Mouse (Mus musculus) retina, postnatal 1 day (tissue): ENCODE results near the gene Xkrx.
"Not testable (repeated sequence)": the region's sequence is repeated elsewhere in the genome, so short reads cannot be mapped to it uniquely, and the experiment has no call there.

Experiments used
- DNase-seq: peaks from one replicate; pipeline ENCODE4 v3.0.0-alpha.2; 2012

Gene Xkrx

DNA sequence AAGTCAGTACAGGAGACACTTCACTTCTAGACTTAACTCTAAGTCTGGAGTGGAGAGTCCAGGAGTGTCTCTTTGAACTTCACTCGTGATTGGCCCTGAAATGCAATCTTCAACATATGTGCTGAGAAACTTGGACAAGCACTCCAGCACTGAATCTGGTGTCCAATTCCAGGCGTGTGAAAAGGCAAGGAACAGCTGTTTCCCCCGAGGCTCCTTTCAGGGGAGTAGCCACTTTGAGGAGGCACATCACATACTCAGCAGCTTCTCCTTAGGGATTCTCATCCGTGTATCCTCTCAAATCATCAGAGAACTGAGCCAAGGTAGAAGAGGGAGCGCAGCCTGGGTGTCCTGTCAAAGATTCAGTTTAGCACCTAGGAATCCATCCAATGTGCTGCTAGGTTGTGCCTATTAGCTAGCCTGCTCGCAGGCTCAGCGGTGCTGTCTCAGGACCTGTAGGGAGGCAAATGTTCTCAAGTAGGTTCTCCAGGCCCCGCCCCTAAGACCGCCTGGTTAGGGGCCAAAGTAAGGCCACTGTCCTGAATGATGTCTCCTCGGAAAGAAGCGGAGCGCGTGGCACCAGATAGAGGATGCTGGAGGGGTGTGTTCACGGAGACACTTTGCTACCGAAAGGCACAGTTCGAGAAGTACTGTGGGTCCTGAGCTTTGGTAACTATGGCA, at the start of gene Xkrx:
Gene Xkrx, minus strand, starts transcription at position 34 of the 678 bp plus-strand sequence.
- peak; percentile 16 for DNase-seq

GRCm38 (mm10) chrX:134211151-134211642, 49.3 kb upstream of the Xkrx start:
- DNase-seq = no peak

DNA sequence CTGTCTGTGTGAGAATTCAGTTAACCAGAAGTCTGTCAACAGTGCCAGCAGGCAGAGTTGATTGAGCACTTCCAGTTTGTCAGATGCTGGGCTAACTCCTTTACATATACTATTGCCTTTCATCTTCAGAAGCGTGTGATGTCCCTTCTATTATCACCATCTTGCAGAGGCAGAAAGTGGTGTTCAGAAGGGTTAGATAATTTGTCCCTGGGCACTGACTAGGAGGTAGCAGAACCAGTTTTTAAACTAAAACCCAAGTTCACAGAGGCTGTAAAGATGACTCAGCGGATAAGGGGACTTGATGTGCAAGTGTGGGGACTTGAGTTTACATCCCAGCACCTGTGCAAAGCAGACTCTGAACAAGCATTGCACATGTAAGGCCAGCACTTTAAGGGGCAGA, 46.6 kb upstream of the Xkrx start:
- no peak for DNase-seq

DNA sequence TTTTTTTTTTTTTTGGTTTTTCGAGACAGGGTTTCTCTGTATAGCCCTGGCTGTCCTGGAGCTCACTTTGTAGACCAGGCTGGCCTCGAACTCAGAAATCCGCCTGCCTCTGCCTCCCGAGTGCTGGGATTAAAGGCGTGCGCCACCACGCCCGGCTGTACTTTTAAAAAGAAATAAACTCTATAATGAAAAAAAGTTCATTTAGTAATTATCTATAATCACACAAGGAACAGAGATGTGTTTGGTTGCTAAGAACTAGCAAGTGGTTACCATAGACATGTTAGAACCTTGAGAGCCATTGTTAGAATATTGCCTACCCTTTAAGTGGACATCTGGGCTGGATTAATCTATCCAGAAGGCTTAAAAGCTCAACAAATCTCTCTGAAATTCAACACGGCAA, 25.3 kb upstream of the Xkrx start, which contains the start of gene Arl13a:
Gene Arl13a, plus strand, starts transcription at position 301 of the 400 bp plus-strand sequence.
- DNase-seq = not testable (repeated sequence)

GRCm38 (mm10) chrX:134174699-134175098, 12.8 kb upstream of the Xkrx start:
- DNase-seq = no peak

GRCm38 (mm10) chrX:134170584-134170983, 8.7 kb upstream of the Xkrx start:
- no peak for DNase-seq

DNA sequence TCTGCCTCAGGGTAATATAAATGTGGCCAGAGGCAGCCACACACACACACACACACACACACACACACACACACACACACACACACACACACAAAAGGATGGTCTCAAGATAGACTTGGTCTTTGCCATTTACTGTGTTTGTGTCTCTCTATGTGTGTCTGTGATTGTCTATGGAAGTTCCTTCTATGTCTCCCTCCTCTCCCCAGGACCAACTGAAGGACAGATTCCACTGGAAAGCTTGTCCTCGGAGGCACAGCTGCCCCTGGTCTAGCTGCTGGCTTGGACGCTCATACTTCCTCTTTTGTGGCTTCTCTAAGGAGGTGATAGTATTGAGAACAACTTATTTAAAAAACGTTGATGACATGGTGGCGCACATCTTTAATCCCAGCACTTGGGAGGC, 1.6 kb upstream of the Xkrx start:
- DNase-seq = no peak

DNA sequence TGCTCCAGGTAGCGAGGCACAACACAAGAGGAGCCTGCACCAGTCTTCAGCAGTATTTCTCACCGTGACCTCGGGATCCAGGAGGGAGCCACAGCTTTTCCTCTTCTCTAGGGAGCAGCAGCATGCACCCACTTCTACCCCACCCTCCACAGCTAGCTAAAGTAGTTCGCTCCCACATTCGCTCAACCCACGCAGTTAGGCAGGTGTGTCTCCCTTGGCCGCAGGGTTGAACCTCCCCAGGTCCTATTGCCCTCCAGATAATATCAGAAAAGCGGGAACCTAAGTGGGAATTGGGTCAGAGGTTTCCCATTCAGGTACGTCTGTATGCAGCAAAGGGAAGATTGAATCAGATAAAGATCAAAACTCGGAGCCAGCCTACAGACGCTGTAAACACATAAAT, 950 bp upstream of the Xkrx start:
- DNase-seq = peak; percentile 5

DNA sequence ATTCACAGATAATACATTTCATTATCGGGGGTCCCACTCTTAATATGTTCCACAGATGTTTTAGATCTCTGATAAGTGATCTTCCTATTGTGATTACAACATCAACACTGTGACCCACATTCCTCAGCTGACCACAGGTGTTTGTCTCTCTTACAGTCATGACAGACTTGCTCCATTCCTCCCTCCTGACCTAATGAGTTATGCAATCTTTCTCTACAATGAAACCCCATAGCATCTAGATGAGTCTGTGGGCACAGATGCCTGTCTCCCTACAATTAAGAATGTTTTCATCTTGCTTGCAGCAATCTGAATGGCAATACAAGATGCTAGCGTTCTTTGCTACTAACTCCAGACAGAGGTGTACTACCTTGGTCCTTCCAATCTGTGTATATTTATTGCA, 1.4 kb downstream of the Xkrx start:
- no peak for DNase-seq

DNA sequence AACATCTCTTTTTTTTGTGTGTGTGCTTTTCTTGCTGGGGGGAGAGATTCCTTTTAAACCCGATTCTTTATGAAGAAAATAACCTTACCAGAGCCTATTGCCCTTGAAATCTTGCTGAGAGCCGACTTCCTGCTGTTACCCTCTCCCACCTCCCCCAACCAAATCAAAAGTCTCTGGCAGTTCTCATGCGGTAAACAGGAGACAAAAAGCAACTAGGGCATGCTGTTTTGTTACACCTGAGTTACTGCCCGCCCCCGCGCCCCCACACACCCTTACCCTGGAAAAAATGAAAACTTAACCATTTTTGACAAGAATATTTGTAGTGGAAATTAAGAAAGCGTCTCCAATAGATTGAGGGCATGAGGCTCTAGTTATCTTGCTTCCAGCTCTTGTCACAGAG, 3.7 kb downstream of the Xkrx start:
- DNase-seq = no peak

GRCm38 (mm10) chrX:134141986-134142385, 19.9 kb downstream of the Xkrx start:
- no peak for DNase-seq

DNA sequence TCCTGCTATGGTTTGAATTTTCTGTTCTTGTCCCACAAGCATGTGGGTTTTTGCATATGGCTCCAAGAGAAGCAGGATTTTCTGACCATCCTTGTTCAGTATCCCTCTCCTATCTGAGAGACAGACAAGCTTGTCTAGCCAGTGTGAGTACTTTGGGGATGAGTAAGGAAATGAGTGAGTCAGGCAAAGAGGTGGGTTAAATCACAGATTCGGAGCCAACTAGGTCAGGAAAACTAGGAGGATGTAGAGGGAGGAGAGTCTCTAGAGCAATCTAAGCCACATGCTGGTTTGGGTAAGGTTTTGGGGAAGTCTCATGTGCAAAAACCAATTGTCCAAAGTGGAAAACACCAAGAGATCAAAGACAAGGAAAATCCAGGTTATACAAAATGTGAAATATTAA, 20.3 kb downstream of the Xkrx start:
- no peak for DNase-seq

GRCm38 (mm10) chrX:134140024-134140423, 21.9 kb downstream of the Xkrx start:
- DNase-seq = no peak

DNA sequence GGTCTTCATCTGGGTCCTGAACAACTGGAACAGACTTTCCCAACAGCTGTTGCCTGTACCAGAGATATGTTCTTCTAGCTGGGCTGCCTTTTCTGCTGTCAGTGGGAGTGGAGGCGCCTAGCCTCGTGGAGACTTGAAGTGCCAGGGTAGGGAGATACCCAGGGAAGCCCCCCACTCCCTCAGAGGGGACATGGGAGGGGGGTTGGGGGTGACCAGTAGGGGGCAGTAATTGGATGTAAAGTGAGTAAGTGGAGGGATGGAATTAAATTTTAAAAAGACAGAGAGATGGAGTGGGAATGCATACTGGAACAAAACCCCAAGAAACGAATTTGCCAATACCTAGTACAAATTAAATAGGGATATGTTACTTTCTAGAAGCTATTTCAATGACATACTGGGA, 28.1 kb downstream of the Xkrx start:
- peak; percentile 9 for DNase-seq

- DNase-seq = peak; percentile 59
These were observed 29.6 kb downstream of the Xkrx start for GRCm38 (mm10) chrX:134132295-134132694.

DNA sequence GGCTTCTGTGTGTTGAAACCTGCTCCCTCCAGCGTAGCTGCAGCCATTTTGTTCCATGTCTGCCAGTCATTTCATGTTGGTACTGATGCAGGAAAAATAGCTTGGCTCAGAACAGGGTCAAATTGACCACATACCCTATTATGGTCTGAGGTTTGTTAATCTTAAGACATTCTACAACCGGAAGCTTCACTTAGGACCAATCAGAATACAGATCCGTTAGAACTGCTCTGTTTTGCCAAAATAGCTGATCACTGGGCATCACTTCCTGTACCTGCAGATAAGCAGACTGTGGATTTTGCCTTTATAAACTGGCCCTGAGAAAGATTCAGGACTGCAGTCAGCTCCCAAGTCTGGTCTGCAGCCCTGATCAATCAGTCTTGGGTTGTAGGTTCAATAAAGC, 33.3 kb downstream of the Xkrx start:
- DNase-seq = no peak

DNA sequence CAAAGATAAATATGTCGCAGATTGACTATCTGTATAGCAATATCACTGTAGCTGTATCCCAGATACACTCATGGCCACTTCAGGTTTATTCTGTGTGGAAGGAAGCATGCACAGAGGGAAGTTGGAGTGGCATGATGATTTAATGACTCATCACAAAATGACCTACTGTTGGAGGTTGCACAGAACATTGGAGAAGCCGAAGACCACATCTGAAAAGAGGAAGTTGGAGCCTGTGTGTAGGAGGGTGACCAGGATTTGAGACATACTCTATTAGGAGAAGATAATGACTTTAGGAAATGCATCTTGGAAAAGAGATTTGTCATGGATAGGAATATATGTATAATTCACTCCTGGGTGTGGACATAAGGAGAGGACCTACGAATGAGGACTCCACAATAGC, 45.5 kb downstream of the Xkrx start:
- no peak for DNase-seq

DNA sequence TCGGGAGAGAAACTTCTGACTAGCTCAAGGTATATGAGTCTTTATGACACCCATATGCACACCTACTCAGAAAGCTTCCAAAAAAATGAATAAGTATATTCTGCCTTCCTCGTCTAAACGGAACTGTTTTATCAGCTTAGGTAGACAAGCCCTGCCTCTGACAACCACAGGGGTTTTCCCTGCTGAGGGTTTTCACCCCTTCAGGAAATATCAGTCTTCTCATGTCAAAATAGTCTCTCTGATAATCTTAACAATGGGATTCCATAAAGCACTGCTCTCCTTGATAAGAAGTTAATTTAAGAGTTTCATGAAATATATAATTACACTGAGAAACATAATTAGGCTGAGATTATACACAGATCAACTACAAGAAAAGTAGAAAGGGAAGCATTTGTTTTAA, 50.1 kb downstream of the Xkrx start:
- DNase-seq = no peak

DNA sequence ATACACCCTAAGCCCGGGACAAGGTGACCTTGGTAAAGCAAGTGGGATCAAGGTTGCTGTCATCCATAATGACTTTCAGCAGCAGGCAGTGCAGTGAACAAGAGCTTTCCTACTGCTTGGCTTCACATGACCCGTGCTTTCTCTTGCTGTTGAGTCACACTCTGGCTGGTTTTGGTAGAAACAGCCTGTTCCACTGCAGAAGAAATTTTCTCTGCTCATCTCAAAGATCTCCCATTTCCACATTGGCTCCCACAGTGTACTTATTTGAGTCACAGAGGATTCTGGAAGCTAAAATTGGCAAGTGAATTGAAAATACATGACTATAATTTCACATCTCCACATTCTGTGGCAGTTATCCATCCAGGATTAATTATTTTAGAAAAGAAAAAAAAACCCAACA, 59.2 kb downstream of the Xkrx start:
- no peak for DNase-seq
